Mouse (Mus musculus) neural tube, embryonic 10.5 days (tissue): Measurements from ENCODE around the gene Hip1r.

Experiments used
- DNase-seq: peaks from one replicate; pipeline ENCODE4 v3.0.0-alpha.2; 2017; ENCODE audit warnings: low spot score; ENCODE audit errors: extremely low spot score

The Hip1r gene

GRCm38 (mm10) chr5:123996194-123996593 lies 22.8 kb downstream of the Hip1r start:
- no peak for DNase-seq

GRCm38 (mm10) chr5:123996695-123997094 lies 23.3 kb downstream of the Hip1r start:
- no peak for DNase-seq

- DNase-seq, result no peak
These were observed 23.9 kb downstream of the Hip1r start for GRCm38 (mm10) chr5:123997211-123997751.

GRCm38 (mm10) chr5:123997811-123998210 lies 24.4 kb downstream of the Hip1r start:
- no peak for DNase-seq

- no peak for DNase-seq
These were observed 24.9 kb downstream of the Hip1r start for GRCm38 (mm10) chr5:123998370-123998769.

GRCm38 (mm10) chr5:124000824-124001223 lies 27.4 kb downstream of the Hip1r start:
- DNase-seq, result peak; percentile 91

- DNase-seq, result no peak
These were observed 27.8 kb downstream of the Hip1r start for GRCm38 (mm10) chr5:124001274-124001673.

- DNase-seq, result no peak
These were observed 29.4 kb downstream of the Hip1r start for GRCm38 (mm10) chr5:124002876-124003275.

GRCm38 (mm10) chr5:124003375-124003774 lies 29.9 kb downstream of the Hip1r start:
- DNase-seq, result no peak

GRCm38 (mm10) chr5:124004356-124005150 lies 31.1 kb downstream of the Hip1r start:
- no peak for DNase-seq

GRCm38 (mm10) chr5:124005151-124005500 lies 31.7 kb downstream of the Hip1r start:
- DNase-seq, result no peak

- no peak for DNase-seq
These were observed 32.2 kb downstream of the Hip1r start for GRCm38 (mm10) chr5:124005591-124005990.

GRCm38 (mm10) chr5:124006082-124006873 lies 32.9 kb downstream of the Hip1r start:
- no peak for DNase-seq

GRCm38 (mm10) chr5:124006891-124007491 lies 33.6 kb downstream of the Hip1r start:
- no peak for DNase-seq

- no peak for DNase-seq
These were observed 36.6 kb downstream of the Hip1r start for GRCm38 (mm10) chr5:124010077-124010476.

GRCm38 (mm10) chr5:124010910-124011655 lies 37.7 kb downstream of the Hip1r start:
- peak; percentile 62 for DNase-seq

GRCm38 (mm10) chr5:124011927-124012326 lies 38.5 kb downstream of the Hip1r start:
- DNase-seq, result no peak

- DNase-seq, result no peak
These were observed 39.5 kb downstream of the Hip1r start for GRCm38 (mm10) chr5:124012885-124013284.

- no peak for DNase-seq
These were observed 40.3 kb downstream of the Hip1r start for GRCm38 (mm10) chr5:124013747-124014146.

GRCm38 (mm10) chr5:124014180-124014579 lies 40.8 kb downstream of the Hip1r start:
- DNase-seq, result no peak

- no peak for DNase-seq
These were observed 41.4 kb downstream of the Hip1r start for GRCm38 (mm10) chr5:124014791-124015251.
